Mouse (Mus musculus) bone marrow, adult 2 months (tissue): Measurements from ENCODE around the gene Sox5.

Experiments used
- CTCF ChIP-seq: fragments of 200-500 bp; IDR thresholded peaks from 2 replicates; pipeline ENCODE4 v1.5.1; 2011; ENCODE audit warnings: low read length, control low read depth; ENCODE audit not compliant: control insufficient read depth, insufficient read depth
- POLR2A ChIP-seq: fragments of 200-500 bp; IDR thresholded peaks from 2 replicates; pipeline ENCODE4 v1.6.1; 2011; ENCODE audit warnings: low read depth, mild to moderate bottlenecking, control low read depth, low read length, borderline replicate concordance; ENCODE audit not compliant: control insufficient read depth

DNA sequence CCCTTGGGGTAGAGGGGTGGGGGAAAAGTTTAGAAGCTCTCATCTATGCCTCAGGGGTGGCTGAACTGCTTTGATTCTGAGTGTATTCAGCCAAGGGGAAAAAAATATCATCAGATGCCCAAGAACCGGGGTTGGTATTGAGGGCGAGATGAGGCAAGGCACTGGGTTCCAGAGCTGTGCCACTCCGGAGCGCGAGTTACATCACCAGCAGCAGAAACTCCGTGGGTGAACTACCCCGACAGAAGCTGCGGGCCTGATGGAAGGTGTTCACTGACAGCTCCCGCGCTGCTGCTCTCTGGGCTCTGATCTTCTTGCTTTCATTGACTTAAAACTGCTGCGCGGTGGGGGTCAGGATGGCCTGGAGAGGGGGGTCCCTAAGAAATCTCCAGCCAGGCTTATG lies 1.1 kb upstream of the Sox5 start:
- TF ChIP-seq CTCF (no peak), POLR2A (no peak)
